Mouse (Mus musculus) hindbrain, postnatal 0 days (tissue): ENCODE data around the gene Mtx1. TPM values are rescaled to one million over a fixed set of nuclear protein-coding genes. Genes with fewer than 3 reads are reported as not detected.

Source experiments
- ATAC-seq: fragments of 200-750 bp; cut with Nextera tagmentation; 2 replicates; pipeline ENCODE4 v1.8.0; 2017; ENCODE audit warnings: mild to moderate bottlenecking, moderate TSS enrichment, moderate library complexity
- DNase-seq: peaks from one replicate; pipeline ENCODE4 v3.0.0-alpha.2; 2015; ENCODE audit warnings: low spot score
- H3K27ac ChIP-seq: fragments of 300-500 bp; sonication (generic); 2 replicates; pipeline ENCODE4 v1.5.1; 2014; ENCODE audit warnings: mild to moderate bottlenecking
- H3K27me3 ChIP-seq: fragments of 300-500 bp; sonication (generic); 2 replicates; pipeline ENCODE4 v1.6.1; 2014; ENCODE audit warnings: low read length, mixed read lengths; ENCODE audit not compliant: insufficient read depth
- H3K36me3 ChIP-seq: fragments of 300-500 bp; sonication (generic); 2 replicates; pipeline ENCODE4 v1.6.1; 2014; ENCODE audit warnings: low read length, mixed read lengths; ENCODE audit not compliant: insufficient read depth
- H3K4me1 ChIP-seq: fragments of 300-500 bp; sonication (generic); 2 replicates; pipeline ENCODE4 v1.6.1; 2014; ENCODE audit warnings: antibody characterized with exemption, low read length, mixed read lengths; ENCODE audit not compliant: insufficient read depth
- H3K4me2 ChIP-seq: fragments of 300-500 bp; sonication (generic); 2 replicates; pipeline ENCODE4 v1.6.1; 2014; ENCODE audit warnings: low read depth, mild to moderate bottlenecking, low read length, moderate library complexity, mixed read lengths
- H3K4me3 ChIP-seq: fragments of 300-500 bp; sonication (generic); 2 replicates; pipeline ENCODE4 v1.5.1; 2014; ENCODE audit warnings: low read length
- H3K9ac ChIP-seq: fragments of 300-500 bp; sonication (generic); replicated peaks from 2 replicates; pipeline ENCODE4 v1.6.1; 2014; ENCODE audit warnings: mild to moderate bottlenecking, low read length, moderate library complexity, mixed read lengths
- H3K9me3 ChIP-seq: fragments of 300-500 bp; sonication (generic); 2 replicates; pipeline ENCODE4 v1.6.1; 2016; ENCODE audit warnings: low read length, mixed read lengths
- CTCF ChIP-seq: IDR thresholded peaks from 2 replicates; pipeline ENCODE4 v1.5.1; 2016; ENCODE audit warnings: antibody characterized with exemption, control low read depth, low read depth
- WGBS: fragments of 180-500 bp; shearing (Covaris S2); extraction: QIAGEN DNeasy Blood & Tissue Kit; methylation state at CpG from one replicate; pipeline ENCODE4 v1.1.7; 2014; 5-methylcytosine and 5-hydroxymethylcytosine counted together
- polyA plus RNA-seq: library from polyadenylated mRNA; unstranded; fragments of >200 nt; fragmentation: Nextera tagmentation; extraction: Ambion mirVana; gene quantifications from 2 replicates; pipeline ENCODE4 v1.2.1, GENCODE M21; 2015
- total RNA-seq: library from RNA; depleted of rRNA; stranded (reverse); fragments of >200 nt; gene quantifications from 2 replicates; pipeline ENCODE4 v1.2.3, GENCODE M21; 2014

Gene Mtx1
- total and polyA plus RNA-seq, 2 experiments from 2014 or later, result 130 to 186 TPM

DNA sequence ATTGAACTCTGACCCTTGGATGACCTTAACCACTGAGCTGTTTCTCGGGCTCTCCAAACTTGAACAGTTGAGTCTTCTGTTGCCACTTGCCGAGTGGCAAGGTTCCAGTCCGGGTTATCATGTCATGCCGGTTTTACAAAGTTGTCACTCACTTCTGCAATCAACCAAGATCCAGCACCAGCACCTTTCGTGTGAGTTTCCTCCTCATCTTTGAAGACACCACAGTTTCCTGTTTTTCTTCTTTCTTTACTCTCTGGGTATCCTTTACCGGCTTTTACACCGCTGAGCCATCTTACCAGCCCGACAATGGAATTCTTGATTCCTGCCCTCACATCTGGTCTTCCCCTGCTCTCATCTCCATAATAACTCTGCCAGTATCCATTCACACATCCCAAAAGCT is 36.5 kb downstream of the Mtx1 start:
- Histone ChIP-seq H3K4me2 (no peak overlapping the region), H3K9ac (no peak overlapping the region), H3K4me3 (no peak overlapping the region), H3K27me3 (no peaks in the 10 kb centered on the region), H3K4me1 (no peaks in the 10 kb centered on the region), H3K27ac (no peak overlapping the region), H3K9me3 (no peaks in the 10 kb centered on the region), H3K36me3 (no peaks in the 10 kb centered on the region)
- DNase-seq, result no peak
- 81% methylated on average over 8 of the region's 8 CpGs for WGBS
- no peak for TF ChIP-seq CTCF
- ATAC-seq, result no peak

DNA sequence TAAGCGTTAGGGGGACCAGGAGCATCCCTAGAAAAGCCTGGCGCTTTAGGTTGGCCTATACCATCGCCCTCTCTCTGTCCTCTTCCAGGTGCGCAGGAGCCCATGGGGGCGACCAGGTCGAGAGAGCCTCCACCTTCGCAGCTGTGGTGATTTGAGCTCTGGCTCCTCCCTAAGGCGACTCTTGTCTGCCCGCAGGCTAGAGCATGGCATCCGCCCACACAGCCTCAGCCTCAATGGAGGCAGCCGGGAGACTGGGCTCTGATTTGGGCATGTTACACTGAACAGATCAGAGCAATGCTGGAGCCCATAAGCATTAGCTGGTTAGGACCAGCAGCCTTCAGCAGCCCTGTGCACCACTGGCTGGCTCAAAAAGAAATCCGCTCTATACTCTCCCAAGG is 38.4 kb downstream of the Mtx1 start:
- WGBS, result 70% methylated on average over 12 of the region's 12 CpGs
- TF ChIP-seq CTCF, result no peak
- Histone ChIP-seq H3K9ac (no peak overlapping the region), H3K4me1 (0 out of 2 replicates have a peak, but pooled peaks cover 6% of the 10 kb centered on the region), H3K27me3 (no peaks in the 10 kb centered on the region), H3K4me3 (no peak overlapping the region), H3K36me3 (no peaks in the 10 kb centered on the region), H3K4me2 (no peak overlapping the region), H3K9me3 (no peaks in the 10 kb centered on the region), H3K27ac (no peak overlapping the region)
- ATAC-seq, result no peak
- no peak for DNase-seq

DNA sequence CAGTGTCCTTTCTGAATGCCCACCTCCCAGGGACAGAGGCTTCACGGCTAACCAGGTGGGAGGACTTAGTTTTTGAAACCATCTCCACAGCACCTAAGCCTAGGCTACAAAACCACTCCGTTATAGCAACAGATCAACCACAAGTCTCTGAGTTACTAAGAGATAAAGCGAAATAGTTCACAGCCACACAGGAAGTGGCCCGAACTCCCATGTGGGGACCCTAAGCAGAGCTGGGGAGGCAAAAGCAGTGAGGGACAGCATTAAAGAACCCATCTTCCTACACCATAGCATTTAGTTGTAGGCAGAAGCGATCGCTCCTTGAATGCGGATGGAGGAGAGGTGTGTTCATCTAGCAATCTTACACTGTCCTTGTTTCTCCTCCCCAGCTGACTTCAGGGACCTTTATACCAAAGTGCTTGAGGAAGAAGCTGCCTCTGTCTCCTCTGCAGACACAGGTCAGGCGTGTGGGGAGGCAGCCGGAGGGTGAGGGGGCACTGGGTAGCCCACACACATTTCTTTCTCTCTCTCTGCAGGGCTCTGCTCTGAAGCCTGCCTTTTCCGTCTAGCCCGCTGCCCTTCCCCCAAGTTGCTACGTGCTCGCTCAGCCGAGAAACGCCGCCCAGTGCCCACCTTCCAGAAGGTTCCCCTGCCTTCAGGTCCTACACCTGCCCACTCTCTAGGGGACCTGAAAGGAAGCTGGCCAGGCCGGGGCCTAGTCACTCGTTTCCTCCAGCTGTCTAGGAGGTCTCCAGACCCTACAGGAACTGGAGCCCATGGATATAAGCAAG is 39.0 kb downstream of the Mtx1 start:
- H3K4me1 ChIP-seq, result 0 out of 2 replicates have a peak, but pooled peaks cover 6% of the 10 kb centered on the region
- no peak for ATAC-seq
- no peaks in the 10 kb centered on the region for H3K36me3 ChIP-seq
- no peak overlapping the region for H3K9ac ChIP-seq
- TF ChIP-seq CTCF, result no peak
- WGBS, result 61% methylated on average over 18 of the region's 18 CpGs
- DNase-seq, result no peak
- no peak overlapping the region for H3K27ac ChIP-seq
- no peak overlapping the region for H3K4me2 ChIP-seq
- H3K4me3 ChIP-seq, result no peak overlapping the region
- no peaks in the 10 kb centered on the region for H3K9me3 ChIP-seq
- H3K27me3 ChIP-seq, result no peaks in the 10 kb centered on the region

DNA sequence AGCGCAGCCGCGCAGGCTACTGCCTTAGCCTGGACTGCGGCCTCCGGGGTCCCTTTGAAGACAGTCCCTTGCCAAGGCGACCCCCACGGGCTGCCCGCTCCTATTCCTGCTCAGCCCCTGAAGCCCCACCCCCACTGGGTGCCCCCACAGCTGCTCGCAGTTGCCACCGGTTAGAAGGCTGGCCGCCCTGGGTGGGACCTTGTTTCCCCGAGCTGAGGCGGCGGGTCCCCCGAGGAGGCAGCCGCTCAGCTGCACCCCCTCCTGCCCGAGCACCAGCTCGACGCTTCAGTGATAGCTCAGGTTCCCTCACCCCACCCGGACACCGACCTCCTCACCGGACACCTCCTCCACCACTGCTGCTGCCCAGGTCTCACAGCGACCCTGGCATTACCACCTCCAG is 39.7 kb downstream of the Mtx1 start:
- TF ChIP-seq CTCF, result no peak
- DNase-seq, result no peak
- no peak for ATAC-seq
- Histone ChIP-seq H3K9ac (no peak overlapping the region), H3K27ac (no peak overlapping the region), H3K36me3 (peaks cover 4% of the 10 kb centered on the region; the same call in 1 of the 2 replicates), H3K9me3 (no peaks in the 10 kb centered on the region), H3K4me2 (no peak overlapping the region), H3K4me1 (0 out of 2 replicates have a peak, but pooled peaks cover 6% of the 10 kb centered on the region), H3K27me3 (no peaks in the 10 kb centered on the region), H3K4me3 (no peak overlapping the region)
- 35% methylated on average over 23 of the region's 23 CpGs for WGBS

DNA sequence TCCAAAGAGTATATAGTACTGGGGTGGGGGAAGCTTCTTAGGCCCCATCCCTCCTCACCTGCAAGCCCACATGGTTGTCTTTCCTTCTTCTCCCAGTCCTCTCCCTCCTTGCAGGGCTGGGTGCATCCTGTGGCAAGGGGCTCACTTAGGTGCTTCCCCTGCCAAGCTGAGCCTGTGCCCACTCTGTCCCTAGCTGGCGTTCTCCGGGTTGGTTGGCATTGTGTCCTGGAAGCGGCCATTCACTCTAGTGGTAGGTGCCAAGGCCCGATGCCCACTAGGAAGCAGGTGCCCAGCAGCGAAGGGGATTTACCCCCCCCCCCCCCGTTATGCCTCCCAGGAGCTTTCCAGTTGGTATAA is 43.0 kb downstream of the Mtx1 start:
- Histone ChIP-seq H3K27me3 (no peaks in the 10 kb centered on the region), H3K27ac (peak overlapping the region; percentile 90), H3K4me3 (peak overlapping the region; percentile 65), H3K9me3 (no peaks in the 10 kb centered on the region), H3K4me1 (0 out of 2 replicates have a peak, but pooled peaks cover 6% of the 10 kb centered on the region), H3K36me3 (peaks cover 24% of the 10 kb centered on the region; the same call in 1 of the 2 replicates), H3K4me2 (peak overlapping the region; percentile 99), H3K9ac (peak overlapping the region; percentile 79)
- ATAC-seq, result peak; percentile 1; the same call in 1 of the 2 replicates
- WGBS, result 50% methylated on average over 6 of the region's 6 CpGs
- TF ChIP-seq CTCF, result no peak
- DNase-seq, result peak; percentile 38

DNA sequence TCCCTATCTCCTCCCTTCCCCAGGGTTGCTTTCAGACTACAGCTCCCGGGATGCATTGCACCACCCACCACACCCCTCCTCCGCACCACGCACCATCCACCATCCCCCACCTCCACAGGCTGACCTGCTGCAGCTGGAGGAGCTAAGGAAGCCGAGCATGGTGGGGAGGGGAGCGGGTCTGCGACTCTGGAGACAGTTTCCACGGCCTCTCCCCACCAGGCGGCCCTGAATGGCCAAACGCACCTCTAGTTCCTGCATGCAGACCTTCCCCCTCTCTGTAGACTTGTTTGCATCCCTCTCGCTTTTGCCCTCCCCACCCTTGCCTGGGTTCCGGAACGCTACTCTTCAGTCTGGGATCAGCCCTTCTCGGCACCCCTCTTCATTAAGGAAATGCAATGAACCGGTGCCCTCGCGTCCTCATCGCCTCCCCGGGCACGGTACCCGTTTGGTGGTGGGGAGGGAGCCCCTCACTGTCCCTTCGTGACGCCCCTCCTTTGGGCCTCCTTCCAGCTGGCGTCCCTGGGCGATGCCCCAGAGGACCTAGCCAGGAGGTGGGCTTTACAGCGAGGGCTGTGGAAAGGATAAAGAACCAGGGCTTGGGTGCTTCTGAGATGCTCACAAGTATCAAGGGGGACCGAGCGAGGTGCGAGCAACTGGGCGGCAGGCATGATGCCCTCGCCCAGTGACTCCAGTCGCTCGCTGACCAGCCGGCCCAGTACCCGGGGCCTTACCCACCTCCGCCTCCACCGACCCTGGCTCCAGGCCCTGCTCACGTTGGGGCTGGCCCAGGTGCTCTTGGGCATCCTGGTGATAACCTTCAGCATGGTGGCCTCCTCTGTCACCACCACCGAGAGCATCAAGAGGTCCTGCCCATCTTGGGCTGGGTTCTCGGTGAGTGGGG is 43.6 kb downstream of the Mtx1 start, which contains the start of gene Fam189b:
Gene Fam189b, plus strand, starts transcription at position 86 of the 901 bp plus-strand sequence.
- 6% methylated on average over 39 of the region's 39 CpGs for WGBS
- peak within 1 kb of the TSS; percentile 99 for H3K4me2 ChIP-seq
- H3K4me1 ChIP-seq, result peaks cover 11% of the 10 kb centered on the region
- peak; percentile 92 for DNase-seq
- peak within 1 kb of the TSS; percentile 79 for H3K9ac ChIP-seq
- peak within 1 kb of the TSS; percentile 90 for H3K27ac ChIP-seq
- no peaks in the 10 kb centered on the region for H3K9me3 ChIP-seq
- TF ChIP-seq CTCF, result peak; percentile 44
- H3K27me3 ChIP-seq, result no peaks in the 10 kb centered on the region
- H3K36me3 ChIP-seq, result peaks cover 24% of the 10 kb centered on the region; the same call in 1 of the 2 replicates
- H3K4me3 ChIP-seq, result peak within 1 kb of the TSS; percentile 65
- peak; percentile 93 for ATAC-seq
